Mouse (Mus musculus) heart, postnatal 36 days (tissue): Measurements from ENCODE around the gene Zfp968. TPM values are rescaled to one million over a fixed set of nuclear protein-coding genes. Genes with fewer than 3 reads are reported as not detected.
"Not testable (repeated sequence)": the region's sequence is repeated elsewhere in the genome, so short reads cannot be mapped to it uniquely, and the experiment has no call there.

ENCODE experiments used
- DNase-seq, 2 experiments: peaks; one replicate each; pipeline ENCODE4 v3.0.0; 2021 to 2022
- intact Hi-C: fragments of 180-260 bp; cut with DNase I; formaldehyde crosslinking; loops from one replicate; pipeline ENCODE4 v1.15.1; 2025
- total RNA-seq, 2 experiments: library from RNA; stranded (reverse); gene quantifications; 2 replicates each; pipeline ENCODE4 v1.2.3; 2021

Zfp968 gene
- 10 to 100 TPM; 38.7 to 39.0 TPM for total RNA-seq

DNA sequence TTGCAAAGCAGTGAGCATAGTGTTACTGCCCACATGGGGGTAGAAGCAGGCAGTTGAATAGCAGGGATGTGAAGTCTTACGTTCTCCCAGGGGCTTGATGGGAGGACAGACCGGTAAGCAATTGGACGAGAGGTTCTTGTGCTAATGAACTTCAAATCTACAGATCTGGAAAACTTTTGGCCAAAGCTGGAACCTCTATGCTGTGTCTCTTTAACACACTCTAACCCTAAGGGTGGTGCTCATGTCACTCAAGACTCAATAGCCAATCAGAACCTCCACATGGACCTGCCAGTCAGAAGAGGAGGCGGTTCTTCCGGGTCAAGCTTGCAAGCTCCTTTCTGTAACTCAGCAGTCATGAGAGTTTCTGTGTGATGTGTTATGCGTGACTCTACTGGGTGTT, at the start of gene Zfp968:
Gene Zfp968, plus strand, starts transcription at position 301 of the 400 bp plus-strand sequence.
- intact Hi-C loops, DNase-seq: not testable (repeated sequence)

DNA sequence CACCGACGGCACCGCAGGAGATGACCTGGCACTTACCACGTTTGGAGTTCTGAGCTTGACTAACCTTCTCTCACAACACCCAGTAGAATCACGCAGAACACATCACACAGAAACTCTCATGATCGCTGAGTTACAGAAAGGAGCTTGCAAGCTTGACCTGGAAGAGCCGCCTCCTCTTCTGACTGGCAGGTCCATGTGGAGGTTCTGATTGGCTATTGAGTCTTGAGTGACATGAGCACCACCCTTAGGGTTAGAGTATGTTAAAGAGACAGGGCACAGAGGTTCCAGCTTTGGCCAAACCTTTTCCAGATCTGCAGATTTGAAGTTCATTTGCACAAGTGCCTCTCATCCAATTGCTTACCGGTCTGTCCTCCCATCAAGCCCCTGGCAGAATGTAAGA, 34.1 kb upstream of the Zfp968 start, which contains the start of gene Gm4631:
Gene Gm4631, minus strand, starts transcription at position 101 of the 400 bp plus-strand sequence.
- intact Hi-C loops, DNase-seq: not testable (repeated sequence)

Other genes starting within 250 kb of the Zfp968 start
- gene Gm14399, start 230.4 kb upstream of the Zfp968 start, total RNA-seq: 1 to 10 TPM; 8.8 to 9.0 TPM
- under 1 TPM; 0.43 to 0.50 TPM for gene Gm14443, start 196.6 kb upstream of the Zfp968 start, total RNA-seq
- gene Gm14391, start 165.5 kb upstream of the Zfp968 start, total RNA-seq: 10 to 100 TPM; 59.4 to 60.8 TPM
- gene Gm14440, start 97.3 kb upstream of the Zfp968 start, total RNA-seq: 1 to 10 TPM; 5.4 to 8.2 TPM
- gene Gm4631, start 34.2 kb upstream of the Zfp968 start, total RNA-seq: 10 to 100 TPM; 37.0 to 44.5 TPM
- 1 to 10 TPM; 1.6 to 2.2 TPM for gene Gm4724, start 63.4 kb downstream of the Zfp968 start, total RNA-seq
- 1 to 10 TPM; 4.2 to 5.4 TPM for gene Zfp965, start 97.5 kb downstream of the Zfp968 start, total RNA-seq